In the genomic region with DNA sequence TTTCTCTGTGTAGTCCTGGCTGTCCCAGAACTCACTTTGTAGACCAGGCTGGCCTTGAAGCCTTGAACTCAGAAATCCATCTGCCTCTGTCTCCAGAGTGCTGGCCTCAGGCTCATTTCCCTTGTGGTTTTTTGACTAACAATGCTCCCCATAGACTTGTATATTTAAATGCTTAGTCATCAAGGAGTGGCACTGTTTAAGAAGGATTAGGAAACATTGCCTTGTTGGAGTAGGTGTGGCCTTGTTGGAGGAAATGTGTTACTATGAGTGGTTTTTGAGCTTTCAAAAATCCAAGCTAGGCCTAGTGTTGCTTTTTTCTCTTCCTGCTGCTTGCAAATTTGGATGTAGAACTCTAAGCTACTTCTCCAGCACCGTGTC, we compare ENCODE assay signal across 20 mouse cellular contexts.
A peak's percentile ranks its signal among the peaks of the same experiment; 100 is the strongest.
DNase-seq lines count a peak whose midpoint lies in the region; ATAC-seq and TF ChIP-seq lines count a peak whose summit lies in the region.
"Had no signal": no experiment of that assay in that cellular context is flagged by ENCODE, and none has a peak within 500 bp of the region (broad histone marks: within the 10 kb centered on the region; RNA-seq: fewer than 3 reads in every experiment).

No protein-coding gene starts in this region.

- ATAC-seq in hindbrain, embryonic 14.5 days (ENCODE audit: low FRiP score), result no peak
- ATAC-seq in hindbrain, embryonic 12.5 days (ENCODE audit: low FRiP score), result no peak
- ATAC-seq in midbrain, postnatal 0 days (ENCODE audit: low FRiP score), result no peak

- H3K4me3 ChIP-seq in hindbrain, embryonic 14.5 days (replicated peaks; ENCODE audit: low read length), result no peak overlapping the region
- no peak overlapping the region for H3K4me3 ChIP-seq in hindbrain, embryonic 12.5 days
- H3K4me3 ChIP-seq in ES-Bruce4 (ENCODE audit: low read depth, low read length) (no peak overlapping the region), ES-E14 (ENCODE audit: insufficient read depth in 1 of 2, low read depth in 1 of 2, low read length in 2 of 2, poor library complexity in 1 of 2, severe bottlenecking in 1 of 2) (no peak overlapping the region)
- no peak overlapping the region for H3K4me3 ChIP-seq in midbrain, postnatal 0 days (ENCODE audit: low read depth, low read length)
- H3K4me3 ChIP-seq: embryonic facial prominence, embryonic 13.5 days; embryonic facial prominence, embryonic 15.5 days; erythroblast, embryonic 14.5 days; forebrain, embryonic 10.5 days; forebrain, embryonic 12.5 days had no signal

- H3K4me2 ChIP-seq in hindbrain, embryonic 14.5 days (replicated peaks), result no peak overlapping the region
- H3K4me2 ChIP-seq in hindbrain, embryonic 12.5 days (replicated peaks), result no peak overlapping the region
- no peak overlapping the region for H3K4me2 ChIP-seq in midbrain, postnatal 0 days (ENCODE audit: low read depth, low read length, poor library complexity, severe bottlenecking)
- H3K4me2 ChIP-seq: embryonic facial prominence, embryonic 13.5 days; embryonic facial prominence, embryonic 15.5 days; forebrain, embryonic 12.5 days had no signal

- H3K9ac ChIP-seq in hindbrain, embryonic 14.5 days, result no peak overlapping the region
- no peak overlapping the region for H3K9ac ChIP-seq in hindbrain, embryonic 12.5 days
- H3K9ac ChIP-seq in ES-Bruce4 (ENCODE audit: low read depth, poor library complexity, severe bottlenecking) (no peak overlapping the region), ES-E14 (ENCODE audit: insufficient read depth, low read depth, low read length, poor library complexity, severe bottlenecking) (no peak overlapping the region)
- no peak overlapping the region for H3K9ac ChIP-seq in midbrain, postnatal 0 days (replicated peaks; ENCODE audit: low read length, poor library complexity, severe bottlenecking)
- H3K9ac ChIP-seq: embryonic facial prominence, embryonic 13.5 days; embryonic facial prominence, embryonic 15.5 days; forebrain, embryonic 12.5 days had no signal

- no peak for TF ChIP-seq POLR2A in ES-Bruce4 (IDR thresholded peaks at IDR 0.05; ENCODE audit: insufficient read depth, low read length)

- TF ChIP-seq CTCF in ES-Bruce4 (IDR thresholded peaks at IDR 0.05; ENCODE audit: low read depth, low read length), result no peak
- TF ChIP-seq CTCF in midbrain, postnatal 0 days (IDR thresholded peaks at IDR 0.05), result no peak

- H3K9me3 ChIP-seq in hindbrain, embryonic 14.5 days (ENCODE audit: control insufficient read depth, low read length), result 0 out of 2 replicates have a peak, but pooled peaks cover 5% of the 10 kb centered on the region
- H3K9me3 ChIP-seq in hindbrain, embryonic 12.5 days (replicated peaks), result no peaks in the 10 kb centered on the region
- H3K9me3 ChIP-seq in ES-Bruce4 (replicated peaks; ENCODE audit: control insufficient read depth, insufficient read depth, low read length, poor library complexity, severe bottlenecking), result peaks cover 8% of the 10 kb centered on the region
- H3K9me3 ChIP-seq in ES-E14 (ENCODE audit: control insufficient read depth, insufficient read depth, low read depth, low read length), result no peaks in the 10 kb centered on the region
- H3K9me3 ChIP-seq in midbrain, postnatal 0 days (ENCODE audit: low read length), result no peaks in the 10 kb centered on the region
- H3K9me3 ChIP-seq: embryonic facial prominence, embryonic 13.5 days; embryonic facial prominence, embryonic 15.5 days; forebrain, embryonic 10.5 days; forebrain, embryonic 12.5 days had no signal

- no peaks in the 10 kb centered on the region for H3K36me3 ChIP-seq in hindbrain, embryonic 14.5 days (replicated peaks; ENCODE audit: control insufficient read depth, insufficient read depth)
- no peaks in the 10 kb centered on the region for H3K36me3 ChIP-seq in hindbrain, embryonic 12.5 days
- H3K36me3 ChIP-seq in ES-Bruce4 (ENCODE audit: control insufficient read depth, insufficient read depth, low read length, poor library complexity, severe bottlenecking) (no peaks in the 10 kb centered on the region), ES-E14 (ENCODE audit: control insufficient read depth, insufficient read depth, low read length, poor library complexity, severe bottlenecking) (no peaks in the 10 kb centered on the region)
- no peaks in the 10 kb centered on the region for H3K36me3 ChIP-seq in midbrain, postnatal 0 days (ENCODE audit: insufficient read depth, low read length)
- H3K36me3 ChIP-seq: embryonic facial prominence, embryonic 13.5 days; embryonic facial prominence, embryonic 15.5 days; forebrain, embryonic 10.5 days; forebrain, embryonic 12.5 days had no signal

- whole genome bisulfite sequencing in hindbrain, embryonic 14.5 days, result 80% methylated on average over 1 of the region's 1 CpGs
- WGBS in hindbrain, embryonic 12.5 days, result 72% methylated on average over 1 of the region's 1 CpGs
- 58% methylated on average over 1 of the region's 1 CpGs for whole genome bisulfite sequencing in midbrain, postnatal 0 days

- DNase-seq in hindbrain, embryonic 14.5 days (ENCODE audit: low spot score), result peak; percentile 6
- DNase-seq in ES-E14 (ENCODE audit: low read depth, low spot score) (no peak), ZHBTc4 (ENCODE audit: low read depth, low spot score) (peak; percentile 61)
- no peak for DNase-seq in midbrain, postnatal 0 days (ENCODE audit: low spot score)
- no peak for DNase-seq in left cerebral cortex, adult 18-20 months (ENCODE audit: low spot score in 2 of 2)
- no peak for DNase-seq in cerebellum, postnatal 14 days
- DNase-seq: adrenal gland, adult 8-10 months; adrenal gland, postnatal 14 days; B cell, adult 2 months; cerebellum, adult 11-12 months; cerebellum, adult 9-10 months; embryo, embryonic 11 days had no signal

- no peak overlapping the region for H3K27ac ChIP-seq in hindbrain, embryonic 14.5 days
- H3K27ac ChIP-seq in hindbrain, embryonic 12.5 days, result no peak overlapping the region
- H3K27ac ChIP-seq in ES-Bruce4 (ENCODE audit: insufficient read depth, low read length) (peak overlapping the region; percentile 44), ES-E14 (ENCODE audit: insufficient read depth, low read depth, low read length, poor library complexity, severe bottlenecking) (no peak overlapping the region; the same call in 1 of the 2 replicates)
- H3K27ac ChIP-seq in midbrain, postnatal 0 days (ENCODE audit: low read depth, low read length), result no peak overlapping the region
- H3K27ac ChIP-seq: embryonic facial prominence, embryonic 13.5 days; embryonic facial prominence, embryonic 15.5 days; forebrain, embryonic 10.5 days; forebrain, embryonic 12.5 days had no signal

- in situ Hi-C loops in ES-E14 (cut with MboI; ENCODE audit: low sequenced_read_pairs in 2 of 2, unreplicated experiment in 2 of 2), result no loop called here

- TF ChIP-seq EP300 in ES-Bruce4 (IDR thresholded peaks at IDR 0.05; ENCODE audit: insufficient read depth, low read depth, low read length), result no peak

- no peaks in the 10 kb centered on the region for H3K4me1 ChIP-seq in hindbrain, embryonic 14.5 days (replicated peaks; ENCODE audit: control insufficient read depth, insufficient read depth, low read length)
- no peaks in the 10 kb centered on the region for H3K4me1 ChIP-seq in hindbrain, embryonic 12.5 days
- H3K4me1 ChIP-seq in ES-Bruce4 (ENCODE audit: control insufficient read depth, insufficient read depth, low read length) (no peaks in the 10 kb centered on the region), ES-E14 (ENCODE audit: control insufficient read depth in 2 of 2, insufficient read depth in 2 of 2, low read length in 2 of 2, poor library complexity in 1 of 2) (no peaks in the 10 kb centered on the region)
- no peaks in the 10 kb centered on the region for H3K4me1 ChIP-seq in midbrain, postnatal 0 days (ENCODE audit: insufficient read depth, low read length)
- H3K4me1 ChIP-seq: embryonic facial prominence, embryonic 13.5 days; embryonic facial prominence, embryonic 15.5 days; forebrain, embryonic 12.5 days had no signal

- H3K27me3 ChIP-seq in hindbrain, embryonic 14.5 days (ENCODE audit: control insufficient read depth, insufficient read depth, low read length), result no peaks in the 10 kb centered on the region
- H3K27me3 ChIP-seq in hindbrain, embryonic 12.5 days, result no peaks in the 10 kb centered on the region
- H3K27me3 ChIP-seq in ES-Bruce4 (ENCODE audit: control insufficient read depth, insufficient read depth, low read length, poor library complexity, severe bottlenecking), result no peaks in the 10 kb centered on the region
- no peaks in the 10 kb centered on the region for H3K27me3 ChIP-seq in midbrain, postnatal 0 days (ENCODE audit: insufficient read depth, low read length)
- H3K27me3 ChIP-seq: CH12.LX; embryonic facial prominence, embryonic 13.5 days; embryonic facial prominence, embryonic 15.5 days; forebrain, embryonic 12.5 days had no signal

TF ChIP-seq in ES-E14, 5 proteins besides CTCF, POLR2A, EP300 and RAD21:
- TF ChIP-seq CHD2 (IDR thresholded peaks at IDR 0.05; ENCODE audit: low read depth, low read length), result no peak
- TF ChIP-seq HCFC1 (IDR thresholded peaks at IDR 0.05; ENCODE audit: borderline replicate concordance, insufficient read depth, low read length), result no peak
- TF ChIP-seq MAFK (IDR thresholded peaks at IDR 0.05; ENCODE audit: insufficient read depth, low read depth, low read length), result peak; percentile 88
- TF ChIP-seq ZNF384 (IDR thresholded peaks at IDR 0.05; ENCODE audit: low read depth, low read length), result no peak

Comparison
In these comparisons a context has a peak if more than half of its experiments do, and no peak if none do; other contexts are left out.
1. DNase-seq: peak in hindbrain, embryonic 14.5 days (single experiment) and ZHBTc4 (single experiment); none in ES-E14 (single experiment), midbrain, postnatal 0 days (single experiment), left cerebral cortex, adult 18-20 months (0 of 2) and cerebellum, postnatal 14 days (0 of 2).